Mouse (Mus musculus) liver, adult 2 months (tissue): ENCODE measurements around the gene Gm4565. TPM values are rescaled to one million over a fixed set of nuclear protein-coding genes. Genes with fewer than 3 reads are reported as not detected.
"Not testable (repeated sequence)": the region's sequence is repeated elsewhere in the genome, so short reads cannot be mapped to it uniquely, and the experiment has no call there.

Experiments
- DNase-seq: peaks from one replicate; pipeline ENCODE4 v3.0.0-alpha.2; 2011; ENCODE audit warnings: low read depth, low spot score; ENCODE audit errors: extremely low read depth
- H3K27ac ChIP-seq: fragments of 200-500 bp; replicated peaks from 2 replicates; pipeline ENCODE4 v1.5.1; 2012; ENCODE audit warnings: low read depth, mild to moderate bottlenecking, control low read depth, inconsistent platforms, low read length; ENCODE audit not compliant: insufficient read depth
- H3K27me3 ChIP-seq: fragments of 200-500 bp; 2 replicates; pipeline ENCODE4 v1.6.1; 2012; ENCODE audit warnings: mild to moderate bottlenecking, moderate library complexity, low read length, inconsistent platforms; ENCODE audit not compliant: control insufficient read depth, insufficient read depth
- H3K36me3 ChIP-seq: fragments of 200-500 bp; 2 replicates; pipeline ENCODE4 v1.6.1; 2012; ENCODE audit warnings: low read length, inconsistent platforms; ENCODE audit not compliant: control insufficient read depth, insufficient read depth
- H3K4me1 ChIP-seq: fragments of 200-500 bp; 2 replicates; pipeline ENCODE4 v1.6.1; 2011; ENCODE audit warnings: low read length; ENCODE audit not compliant: control insufficient read depth, insufficient read depth
- H3K4me3 ChIP-seq: fragments of 200-500 bp; 2 replicates; pipeline ENCODE4 v1.5.1; 2011; ENCODE audit warnings: low read depth, mild to moderate bottlenecking, control low read depth, low read length, moderate library complexity; ENCODE audit not compliant: insufficient read depth
- H3K79me2 ChIP-seq: fragments of 200-500 bp; 2 replicates; pipeline ENCODE4 v1.6.1; 2012; ENCODE audit warnings: inconsistent platforms, mild to moderate bottlenecking, low read length, moderate library complexity; ENCODE audit not compliant: control insufficient read depth, insufficient read depth
- H3K9ac ChIP-seq: fragments of 200-500 bp; 2 replicates; pipeline ENCODE4 v1.6.1; 2012; ENCODE audit warnings: low read depth, mild to moderate bottlenecking, control low read depth, inconsistent platforms, low read length
- WGBS: fragments of 180-500 bp; shearing (Covaris S2); methylation state at CpG from one replicate; pipeline ENCODE4 v1.1.7; 2018; 5-methylcytosine and 5-hydroxymethylcytosine counted together
- polyA plus RNA-seq: library from polyadenylated mRNA; depleted of rRNA; stranded (reverse); fragments of >200 nt; gene quantifications from 2 replicates; pipeline ENCODE4 v1.2.3, GENCODE M21; 2012; rRNA removed
- total RNA-seq: library from RNA; depleted of rRNA; stranded (reverse); fragments of >200 nt; gene quantifications from 2 replicates; pipeline ENCODE4 v1.2.3, GENCODE M21; 2014; rRNA removed

Gene Gm4565
- total RNA-seq (not detected in 2 replicates), polyA plus RNA-seq (not detected in 2 replicates)

DNA sequence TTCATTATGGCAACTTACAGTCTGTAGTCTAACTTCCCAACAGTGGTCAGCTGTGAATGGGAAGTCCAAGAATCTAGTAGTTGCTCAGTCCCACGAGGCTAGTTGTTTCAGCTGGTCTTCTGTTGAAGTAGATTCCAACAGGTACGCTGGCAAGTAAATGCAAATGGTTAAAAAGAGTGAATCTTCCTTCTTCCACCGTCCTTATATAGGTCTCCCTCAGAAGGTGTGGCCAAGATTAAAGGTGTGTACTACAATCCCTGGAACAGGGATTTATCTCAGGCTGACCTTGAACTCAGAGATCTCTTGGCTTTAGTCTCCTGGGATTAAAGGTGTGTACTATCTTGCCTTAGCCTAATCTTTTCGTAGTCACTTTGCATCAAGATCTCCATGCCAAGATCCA lies at the start of gene Gm4565:
Gene Gm4565 (minus strand): TSS at position 101 of the 400 bp plus-strand sequence.
- H3K27ac ChIP-seq, H3K27me3 ChIP-seq, H3K9ac ChIP-seq, H3K4me1 ChIP-seq, H3K4me3 ChIP-seq, DNase-seq, H3K79me2 ChIP-seq, H3K36me3 ChIP-seq: not testable (repeated sequence)
- WGBS = 70% methylated on average over 2 of the region's 4 CpGs

DNA sequence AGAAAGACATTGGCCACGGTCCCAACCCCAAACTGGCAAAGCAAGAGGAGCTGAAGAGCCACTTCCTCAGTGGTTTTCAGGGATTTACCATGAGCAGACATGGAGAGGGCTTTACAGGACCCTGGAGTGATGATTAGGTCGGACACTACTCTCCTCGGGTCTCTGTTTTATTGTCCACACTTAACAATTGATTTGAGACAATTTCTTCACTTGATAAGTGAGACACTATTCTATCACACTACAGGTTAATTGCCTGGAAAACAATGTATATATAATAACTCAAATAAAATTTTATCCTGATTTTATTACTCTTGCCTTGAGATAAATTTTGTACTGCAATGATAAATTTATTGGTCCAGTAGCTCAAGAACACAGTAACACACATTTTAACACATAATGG lies 22.7 kb downstream of the Gm4565 start, which contains the start of gene Gm4201:
Gene Gm4201 (minus strand): TSS at position 101 of the 400 bp plus-strand sequence.
- no CpG with 5 or more reads among the region's 3 CpGs for WGBS
- H3K36me3 ChIP-seq, H3K9ac ChIP-seq, DNase-seq, H3K27me3 ChIP-seq, H3K4me3 ChIP-seq, H3K4me1 ChIP-seq, H3K27ac ChIP-seq, H3K79me2 ChIP-seq: not testable (repeated sequence)

DNA sequence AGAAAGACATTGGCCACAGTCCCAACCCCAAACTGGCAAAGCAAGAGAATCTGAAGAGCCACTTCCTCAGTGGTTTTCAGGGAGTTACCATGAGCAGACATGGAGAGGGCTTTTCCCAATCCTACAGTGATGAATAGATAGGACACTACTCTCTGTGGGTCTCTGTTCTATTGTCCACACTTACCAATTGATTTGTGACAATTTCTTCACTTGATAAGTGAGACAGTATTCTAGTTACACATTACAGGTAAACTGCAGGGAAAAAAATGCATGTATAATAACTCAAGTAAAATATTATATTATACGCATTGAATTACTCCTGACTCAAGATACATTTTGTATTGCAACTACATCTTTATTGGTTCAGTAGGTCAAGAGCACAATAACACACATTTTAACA lies 53.1 kb downstream of the Gm4565 start, which contains the start of gene Gm8677:
Gene Gm8677 (minus strand): TSS at position 101 of the 400 bp plus-strand sequence.
- H3K4me1 ChIP-seq = not testable (repeated sequence)

More for the DNA sequence above, 53.1 kb downstream of the Gm4565 start, which contains the start of gene Gm8677:
- no CpG with 5 or more reads among the region's 1 CpGs for WGBS
- H3K4me3 ChIP-seq, H3K36me3 ChIP-seq, H3K79me2 ChIP-seq, H3K27ac ChIP-seq, H3K9ac ChIP-seq, H3K27me3 ChIP-seq, DNase-seq: not testable (repeated sequence)

Other genes starting within 250 kb of the Gm4565 start
- not detected in 2 replicates for gene Gm8660, start 217.1 kb downstream of the Gm4565 start, total RNA-seq
- gene Gm8660, start 217.1 kb downstream of the Gm4565 start, polyA plus RNA-seq = not detected in 2 replicates
- gene Vmn1r148, start 174.5 kb downstream of the Gm4565 start, total RNA-seq = not detected in 2 replicates
- gene Vmn1r148, start 174.5 kb downstream of the Gm4565 start, polyA plus RNA-seq = not detected in 2 replicates
- gene Vmn1r149, start 149.9 kb downstream of the Gm4565 start, total RNA-seq = not detected in 2 replicates
- gene Vmn1r149, start 149.9 kb downstream of the Gm4565 start, polyA plus RNA-seq = not detected in 2 replicates
- not detected in 2 replicates for gene Gm10665, start 124.1 kb downstream of the Gm4565 start, total RNA-seq
- not detected in 2 replicates for gene Gm10665, start 124.1 kb downstream of the Gm4565 start, polyA plus RNA-seq
- not detected in 2 replicates for gene Vmn1r151, start 88.4 kb downstream of the Gm4565 start, total RNA-seq
- not detected in 2 replicates for gene Vmn1r151, start 88.4 kb downstream of the Gm4565 start, polyA plus RNA-seq
- gene Vmn1r152, start 65.2 kb downstream of the Gm4565 start, total RNA-seq = not detected in 2 replicates
- not detected in 2 replicates for gene Vmn1r152, start 65.2 kb downstream of the Gm4565 start, polyA plus RNA-seq
- not detected in 2 replicates for gene Gm8677, start 53.2 kb downstream of the Gm4565 start, total RNA-seq
- not detected in 2 replicates for gene Gm8677, start 53.2 kb downstream of the Gm4565 start, polyA plus RNA-seq
- not detected in 2 replicates for gene Gm4201, start 22.8 kb downstream of the Gm4565 start, total RNA-seq
- gene Gm4201, start 22.8 kb downstream of the Gm4565 start, polyA plus RNA-seq = not detected in 2 replicates
- gene Vmn1r155, start 69.9 kb upstream of the Gm4565 start, total RNA-seq = not detected in 2 replicates
- gene Vmn1r155, start 69.9 kb upstream of the Gm4565 start, polyA plus RNA-seq = not detected in 2 replicates
- gene Gm8693, start 104.2 kb upstream of the Gm4565 start, total RNA-seq = not detected in 2 replicates
- not detected in 2 replicates for gene Gm8693, start 104.2 kb upstream of the Gm4565 start, polyA plus RNA-seq
- gene Gm4567, start 131.6 kb upstream of the Gm4565 start, total RNA-seq = not detected in 2 replicates
- gene Gm4567, start 131.6 kb upstream of the Gm4565 start, polyA plus RNA-seq = not detected in 2 replicates
- not detected in 2 replicates for gene Vmn1r157, start 173.6 kb upstream of the Gm4565 start, total RNA-seq
- not detected in 2 replicates for gene Vmn1r157, start 173.6 kb upstream of the Gm4565 start, polyA plus RNA-seq
- not detected in 2 replicates for gene Vmn1r158, start 202.7 kb upstream of the Gm4565 start, total RNA-seq
- gene Vmn1r158, start 202.7 kb upstream of the Gm4565 start, polyA plus RNA-seq = not detected in 2 replicates